Mouse (Mus musculus) heart, embryonic 12.5 days (tissue): Measurements from ENCODE around the gene Cyb561d2. TPM values are rescaled to one million over a fixed set of nuclear protein-coding genes. Genes with fewer than 3 reads are reported as not detected.

Experiments used
- ATAC-seq: fragments of 200-750 bp; cut with Nextera tagmentation; 2 replicates; pipeline ENCODE4 v1.8.0; 2017; ENCODE audit warnings: moderate TSS enrichment, moderate library complexity; ENCODE audit not compliant: insufficient number of reproducible peaks, low FRiP score
- H3K27ac ChIP-seq: fragments of 300-500 bp; sonication (generic); 2 replicates; pipeline ENCODE4 v1.5.1; 2016; ENCODE audit warnings: mild to moderate bottlenecking, moderate library complexity; ENCODE audit not compliant: poor library complexity, severe bottlenecking
- H3K27me3 ChIP-seq: fragments of 300-500 bp; sonication (generic); replicated peaks from 2 replicates; pipeline ENCODE4 v1.6.1; 2016; ENCODE audit warnings: mild to moderate bottlenecking, moderate library complexity
- H3K36me3 ChIP-seq: fragments of 300-500 bp; sonication (generic); 2 replicates; pipeline ENCODE4 v1.6.1; 2016; ENCODE audit warnings: mild to moderate bottlenecking, moderate library complexity
- H3K4me1 ChIP-seq: fragments of 300-500 bp; sonication (generic); replicated peaks from 2 replicates; pipeline ENCODE4 v1.6.1; 2016; ENCODE audit warnings: mild to moderate bottlenecking
- H3K4me2 ChIP-seq: fragments of 300-500 bp; sonication (generic); 2 replicates; pipeline ENCODE4 v1.6.1; 2016; ENCODE audit warnings: mild to moderate bottlenecking, moderate library complexity
- H3K4me3 ChIP-seq: fragments of 300-500 bp; sonication (generic); 2 replicates; pipeline ENCODE4 v1.5.1; 2016; ENCODE audit warnings: mild to moderate bottlenecking
- H3K9ac ChIP-seq: fragments of 300-500 bp; sonication (generic); 2 replicates; pipeline ENCODE4 v1.6.1; 2016; ENCODE audit warnings: mild to moderate bottlenecking, moderate library complexity
- H3K9me3 ChIP-seq: fragments of 300-500 bp; sonication (generic); replicated peaks from 2 replicates; pipeline ENCODE4 v1.6.1; 2016; ENCODE audit warnings: mild to moderate bottlenecking, moderate library complexity
- WGBS: fragments of 180-500 bp; shearing (Covaris S2); methylation state at CpG from one replicate; pipeline ENCODE4 v1.1.7; 2016; 5-methylcytosine and 5-hydroxymethylcytosine counted together
- polyA plus RNA-seq: library from polyadenylated mRNA; unstranded; fragments of >200 nt; fragmentation: Nextera tagmentation; extraction: Ambion mirVana; gene quantifications from 2 replicates; pipeline ENCODE4 v1.2.1, GENCODE M21; 2016

Gene Cyb561d2
- polyA plus RNA-seq, 1 experiment from 2014 or later = 18.4 TPM

GRCm38 (mm10) chr9:107555701-107556100 is 13.7 kb upstream of the Cyb561d2 start:
- H3K27ac ChIP-seq = peak overlapping the region; percentile 96
- peaks cover under 1% of the 10 kb centered on the region for H3K27me3 ChIP-seq
- no peaks in the 10 kb centered on the region for H3K9me3 ChIP-seq
- no peak for ATAC-seq
- WGBS = 27% methylated on average over 2 of the region's 2 CpGs
- peak overlapping the region; percentile 92 for H3K9ac ChIP-seq
- peak overlapping the region; percentile 94 for H3K4me2 ChIP-seq
- H3K4me3 ChIP-seq = peak overlapping the region; percentile 77
- H3K4me1 ChIP-seq = peaks cover 54% of the 10 kb centered on the region
- peaks cover 44% of the 10 kb centered on the region for H3K36me3 ChIP-seq

DNA sequence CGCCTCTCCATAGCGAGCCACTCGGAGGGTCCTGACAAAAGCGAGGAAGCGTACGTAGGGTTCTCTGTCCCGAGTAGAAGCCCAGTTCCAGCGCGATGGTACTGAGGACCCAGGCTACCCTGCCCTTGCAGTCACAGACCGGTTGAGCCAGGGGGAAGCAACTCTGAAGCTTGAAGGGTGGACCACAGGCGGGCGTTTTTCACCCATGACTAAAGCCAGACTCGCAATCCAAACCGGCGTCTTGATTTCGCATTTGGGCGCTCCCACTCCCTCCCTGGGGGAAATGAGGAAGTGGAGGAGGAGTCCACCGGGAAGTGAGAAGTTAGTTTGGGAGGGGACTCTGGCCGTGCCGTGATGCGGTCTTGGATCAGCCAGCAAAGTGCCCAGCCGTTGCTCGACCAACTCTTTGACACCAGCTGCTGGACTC is 13.1 kb upstream of the Cyb561d2 start:
- WGBS = 0% methylated on average over 23 of the region's 23 CpGs
- no peaks in the 10 kb centered on the region for H3K9me3 ChIP-seq
- peaks cover 56% of the 10 kb centered on the region for H3K4me1 ChIP-seq
- H3K4me2 ChIP-seq = peak overlapping the region; percentile 94
- peaks cover 7% of the 10 kb centered on the region for H3K27me3 ChIP-seq
- peak overlapping the region; percentile 92 for H3K9ac ChIP-seq
- peak overlapping the region; percentile 77 for H3K4me3 ChIP-seq
- H3K27ac ChIP-seq = peak overlapping the region; percentile 96
- peaks cover 38% of the 10 kb centered on the region for H3K36me3 ChIP-seq
- ATAC-seq = peak; percentile 20

DNA sequence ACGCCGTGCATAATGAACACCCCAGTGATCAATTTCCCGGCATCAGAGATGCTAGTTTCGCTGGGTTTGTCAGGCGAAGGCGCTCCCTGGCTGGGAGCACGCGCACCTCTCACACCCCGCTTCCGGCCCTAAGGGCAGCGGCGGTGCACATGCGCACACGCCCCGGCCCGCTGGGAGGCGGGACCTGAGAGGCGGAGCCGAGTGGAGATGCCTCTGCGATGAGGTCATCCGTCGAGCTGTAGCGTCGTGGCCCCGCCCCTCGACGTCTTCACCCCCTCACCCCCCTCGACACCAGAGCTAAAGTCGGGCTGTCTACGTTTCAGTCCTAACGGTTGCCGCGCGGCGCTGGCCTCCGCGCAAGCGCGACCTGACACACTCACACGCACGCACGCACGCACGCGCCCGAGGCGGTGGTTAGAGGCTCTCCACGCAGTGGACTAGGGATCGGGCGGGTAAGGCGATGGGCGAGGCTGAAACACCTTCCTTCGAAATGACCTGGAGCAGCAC is 12.4 kb upstream of the Cyb561d2 start:
- WGBS = under 1% methylated on average over 53 of the region's 53 CpGs
- Histone ChIP-seq H3K4me3 (peak overlapping the region; percentile 77), H3K4me1 (peaks cover 56% of the 10 kb centered on the region), H3K9me3 (no peaks in the 10 kb centered on the region), H3K36me3 (peaks cover 31% of the 10 kb centered on the region), H3K27me3 (peaks cover 14% of the 10 kb centered on the region), H3K9ac (peak overlapping the region; percentile 92), H3K27ac (peak overlapping the region; percentile 96), H3K4me2 (peak overlapping the region; percentile 94)
- ATAC-seq = peak; percentile 93

DNA sequence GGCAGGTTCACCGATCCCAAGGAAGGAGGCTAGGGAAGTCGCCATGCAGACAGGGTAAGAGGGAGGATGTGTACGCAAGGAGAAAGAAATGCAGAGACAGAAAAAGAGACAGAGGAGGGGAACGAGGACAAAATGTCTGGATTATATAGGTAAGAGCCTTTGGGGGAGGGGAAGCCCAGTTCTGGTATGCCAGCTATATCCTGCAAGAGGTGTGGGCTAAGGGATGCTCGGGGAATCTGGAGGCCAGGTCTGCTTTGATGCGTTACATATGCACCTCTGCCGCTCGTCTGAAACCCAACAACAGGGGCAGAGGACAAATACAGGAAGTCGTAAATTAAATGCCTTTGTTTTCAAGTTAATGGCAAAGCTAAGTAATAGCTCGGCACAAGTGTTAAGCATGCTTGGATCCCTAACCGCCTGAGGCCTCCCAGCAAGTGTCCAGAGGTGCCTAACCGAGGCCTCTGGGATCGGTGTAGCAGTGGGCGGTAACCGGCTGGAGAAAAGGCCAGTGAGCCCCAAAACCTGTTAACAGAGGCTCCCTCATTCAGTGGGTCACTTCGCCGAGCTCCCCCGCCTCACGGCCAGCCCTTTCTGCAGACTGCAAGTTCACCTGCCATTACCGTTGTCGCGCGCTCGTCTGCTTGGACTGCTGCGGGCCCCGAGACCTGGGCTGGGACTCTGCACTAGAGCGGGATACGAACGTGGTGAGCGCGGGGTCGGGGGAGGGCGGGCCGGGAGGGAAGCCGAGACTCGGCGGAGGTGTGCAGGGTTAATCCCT is 11.7 kb upstream of the Cyb561d2 start:
- H3K27me3 ChIP-seq = peaks cover 20% of the 10 kb centered on the region
- peak overlapping the region; percentile 83 for H3K9ac ChIP-seq
- peak; percentile 34 for ATAC-seq
- H3K4me1 ChIP-seq = peaks cover 56% of the 10 kb centered on the region
- no peaks in the 10 kb centered on the region for H3K9me3 ChIP-seq
- peaks cover 25% of the 10 kb centered on the region for H3K36me3 ChIP-seq
- peak overlapping the region; percentile 94 for H3K4me2 ChIP-seq
- peak overlapping the region; percentile 96 for H3K27ac ChIP-seq
- WGBS = 7% methylated on average over 37 of the region's 37 CpGs
- H3K4me3 ChIP-seq = peak overlapping the region; percentile 77

GRCm38 (mm10) chr9:107552690-107553393 is 10.8 kb upstream of the Cyb561d2 start:
- no peaks in the 10 kb centered on the region for H3K9me3 ChIP-seq
- 75% methylated on average over 5 of the region's 5 CpGs for WGBS
- no peak overlapping the region for H3K27ac ChIP-seq
- peaks cover 29% of the 10 kb centered on the region for H3K27me3 ChIP-seq
- peaks cover 56% of the 10 kb centered on the region for H3K4me1 ChIP-seq
- ATAC-seq = no peak
- 0 out of 2 replicates have a peak overlapping the region, but pooled peaks have one; percentile 56 for H3K4me3 ChIP-seq
- H3K36me3 ChIP-seq = peaks cover 16% of the 10 kb centered on the region
- H3K4me2 ChIP-seq = peak overlapping the region; percentile 94
- no peak overlapping the region for H3K9ac ChIP-seq

- Histone ChIP-seq H3K27me3 (peaks cover 31% of the 10 kb centered on the region), H3K36me3 (peaks cover 7% of the 10 kb centered on the region), H3K9ac (peak overlapping the region; percentile 81), H3K4me1 (peaks cover 57% of the 10 kb centered on the region), H3K4me3 (peak overlapping the region; percentile 56), H3K9me3 (no peaks in the 10 kb centered on the region), H3K27ac (0 out of 2 replicates have a peak overlapping the region, but pooled peaks have one; percentile 14), H3K4me2 (peak overlapping the region; percentile 94)
- ATAC-seq = no peak
- 12% methylated on average over 8 of the region's 8 CpGs for WGBS
Observed at GRCm38 (mm10) chr9:107551890-107552355, 9.9 kb upstream of the Cyb561d2 start.

DNA sequence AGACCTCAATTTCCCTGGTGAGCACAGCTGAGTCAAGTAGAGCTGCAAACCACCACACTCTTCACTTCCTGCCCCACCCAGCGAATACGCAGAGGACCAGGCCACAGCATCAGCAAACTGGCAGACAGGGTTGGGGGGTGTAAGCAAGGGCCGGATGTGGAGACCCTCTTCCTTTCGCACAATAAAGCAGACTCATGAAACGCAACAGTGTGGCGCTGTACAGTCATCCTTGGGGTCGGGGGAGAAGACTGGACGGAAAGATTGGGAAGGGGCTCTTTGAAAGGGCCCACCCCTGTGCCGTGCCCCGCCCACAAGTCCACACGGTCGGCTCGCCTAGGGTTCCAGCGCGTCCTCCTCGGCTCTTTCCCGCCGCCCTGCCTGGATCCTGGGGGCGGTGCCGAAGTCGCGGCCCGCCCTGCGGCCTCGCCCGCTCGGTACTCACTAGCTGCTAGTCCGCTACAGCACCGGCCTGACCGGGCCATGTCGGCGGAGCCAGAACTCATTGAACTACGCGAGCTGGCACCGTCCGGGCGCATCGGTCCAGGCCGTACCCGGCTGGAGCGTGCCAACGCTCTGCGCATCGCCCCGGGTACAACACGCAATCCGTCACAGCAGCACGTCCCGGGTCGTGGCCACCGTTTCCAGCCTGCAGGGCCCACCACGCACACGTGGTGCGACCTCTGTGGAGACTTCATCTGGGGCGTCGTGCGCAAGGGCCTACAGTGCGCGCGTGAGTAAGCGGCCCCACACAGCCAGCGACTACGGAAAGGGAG is 9.3 kb upstream of the Cyb561d2 start, which contains the start of gene Rassf1:
Rassf1 (plus strand) TSS at position 439 of the 773 bp plus-strand sequence.
- H3K9me3 ChIP-seq = no peaks in the 10 kb centered on the region
- WGBS = 1% methylated on average over 63 of the region's 63 CpGs
- peaks cover 55% of the 10 kb centered on the region for H3K4me1 ChIP-seq

DNA sequence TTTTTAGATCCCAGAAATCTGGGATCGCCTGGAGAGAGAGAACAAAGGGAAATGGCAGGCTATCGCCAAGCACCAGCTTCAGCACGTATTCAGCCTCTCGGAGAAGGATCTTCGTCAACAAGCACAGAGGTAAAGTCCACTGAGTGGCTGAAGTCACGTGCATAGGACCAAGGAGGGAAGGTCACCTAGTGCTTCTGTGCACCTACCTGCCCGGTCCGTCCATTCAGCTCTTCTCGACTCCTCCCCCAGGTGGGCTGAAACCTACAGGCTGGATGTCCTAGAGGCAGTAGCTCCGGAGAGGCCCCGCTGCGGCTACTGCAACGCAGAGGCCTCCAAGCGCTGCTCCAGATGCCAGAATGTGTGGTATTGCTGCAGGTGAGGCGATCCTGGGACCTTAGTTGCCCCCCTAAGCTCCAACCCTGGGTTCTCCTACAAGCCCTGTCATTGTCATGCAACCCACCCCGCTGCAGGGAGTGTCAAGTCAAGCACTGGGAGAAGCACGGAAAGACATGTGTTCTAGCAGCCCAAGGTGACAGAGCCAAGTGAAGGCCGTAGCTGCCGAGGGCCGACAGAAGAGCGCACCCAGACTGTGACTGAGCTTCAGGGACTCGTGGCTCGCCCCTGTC is 8.6 kb upstream of the Cyb561d2 start:
- no peak for ATAC-seq
- Histone ChIP-seq H3K4me2 (peak overlapping the region; percentile 94), H3K4me3 (peak overlapping the region; percentile 56), H3K27me3 (peaks cover 31% of the 10 kb centered on the region), H3K36me3 (no peaks in the 10 kb centered on the region), H3K27ac (no peak overlapping the region), H3K9me3 (no peaks in the 10 kb centered on the region), H3K4me1 (peaks cover 48% of the 10 kb centered on the region), H3K9ac (peak overlapping the region; percentile 81; the same call in 1 of the 2 replicates)
- 32% methylated on average over 23 of the region's 23 CpGs for WGBS

More for the DNA sequence above, 9.3 kb upstream of the Cyb561d2 start, which contains the start of gene Rassf1:
- H3K27me3 ChIP-seq = peaks cover 31% of the 10 kb centered on the region
- peak within 1 kb of the TSS; percentile 56 for H3K4me3 ChIP-seq
- H3K9ac ChIP-seq = peak within 1 kb of the TSS; percentile 81
- H3K27ac ChIP-seq = peak within 1 kb of the TSS; percentile 14; the same call in 1 of the 2 replicates
- peaks cover under 1% of the 10 kb centered on the region; the same call in 1 of the 2 replicates for H3K36me3 ChIP-seq
- peak within 1 kb of the TSS; percentile 94 for H3K4me2 ChIP-seq
- ATAC-seq = peak; percentile 33; the same call in 1 of the 2 replicates

GRCm38 (mm10) chr9:107549297-107550074 is 7.5 kb upstream of the Cyb561d2 start:
- Histone ChIP-seq H3K36me3 (peaks cover 9% of the 10 kb centered on the region), H3K4me1 (peaks cover 47% of the 10 kb centered on the region), H3K27ac (no peak overlapping the region), H3K4me2 (no peak overlapping the region), H3K9ac (no peak overlapping the region), H3K27me3 (peaks cover 31% of the 10 kb centered on the region), H3K9me3 (no peaks in the 10 kb centered on the region), H3K4me3 (no peak overlapping the region)
- no peak for ATAC-seq
- WGBS = 79% methylated on average over 20 of the region's 20 CpGs
